Mouse (Mus musculus): ENCODE measurements at regions not wholly inside any gene's neighbourhood (a gene's known extent, or its start where the extent isn't known, plus 50 kb on each side); places are given as distances from the start of the nearest gene placed in this dataset.

DNA sequence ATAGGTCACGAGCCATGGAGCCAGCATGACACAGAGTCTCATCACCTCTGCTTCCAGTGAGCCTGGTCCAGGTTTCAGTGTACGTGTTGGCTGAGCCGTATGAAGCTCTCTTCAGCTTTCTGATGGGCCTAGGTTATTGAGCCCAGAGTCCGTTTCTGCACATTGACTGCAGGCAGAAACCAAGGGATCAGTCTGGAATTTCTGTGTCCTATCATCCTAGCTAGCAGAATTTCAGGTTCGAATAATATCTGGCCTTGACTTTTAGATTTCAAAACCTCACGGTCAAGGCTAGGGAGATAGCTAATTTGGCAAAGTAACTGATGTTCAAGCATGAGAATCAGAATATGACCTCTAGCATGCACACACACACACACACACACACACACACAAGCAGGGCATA lies 156.0 kb upstream of the Gm3448 start:
- TF ChIP-seq CTCF (IDR thresholded peaks at IDR 0.05; ENCODE audit: low read depth, low read length) (no peak), POLR2A (IDR thresholded peaks at IDR 0.05; ENCODE audit: insufficient read depth, low read length) (no peak), EP300 (IDR thresholded peaks at IDR 0.05; ENCODE audit: insufficient read depth, low read depth, low read length) (no peak)
